Mouse (Mus musculus) megakaryocyte, embryonic 14.5 days (primary cell): ENCODE results near the gene Thap11. TPM values are rescaled to one million over a fixed set of nuclear protein-coding genes. Genes with fewer than 3 reads are reported as not detected.

ENCODE experiments used
- H3K27me3 ChIP-seq: replicated peaks from 2 replicates; pipeline ENCODE3; 2012; ENCODE audit warnings: inconsistent platforms
- H3K36me3 ChIP-seq: replicated peaks from 2 replicates; pipeline ENCODE3; 2012; ENCODE audit warnings: low read length, inconsistent platforms, mixed read lengths
- H3K4me1 ChIP-seq: 2 replicates; pipeline ENCODE4 v1.6.1; 2012; ENCODE audit warnings: inconsistent platforms
- H3K4me3 ChIP-seq: replicated peaks from 2 replicates; pipeline ENCODE3; 2012; ENCODE audit warnings: moderate library complexity, mild to moderate bottlenecking, inconsistent platforms
- H3K9me3 ChIP-seq: 2 replicates; pipeline ENCODE4 v1.6.1; 2012; ENCODE audit warnings: inconsistent platforms
- FLI1 ChIP-seq: IDR thresholded peaks from 2 replicates; pipeline ENCODE4 v1.6.1; 2012; ENCODE audit warnings: low read length, inconsistent platforms, mixed read lengths
- GATA1 ChIP-seq: IDR thresholded peaks from 3 replicates; pipeline ENCODE4 v1.6.1; 2012; ENCODE audit warnings: mixed read lengths, low read length, inconsistent platforms, borderline replicate concordance
- polyA plus RNA-seq: library from polyadenylated mRNA; stranded (reverse); fragments of >175 nt; gene quantifications from 2 replicates; pipeline ENCODE4 v1.2.3, GENCODE M21; 2012; ENCODE audit warnings: low replicate concordance; ENCODE audit not compliant: insufficient read depth

The Thap11 gene
- polyA plus RNA-seq, 1 experiment, result 12.4 TPM

- H3K4me3 ChIP-seq, result no peak overlapping the region
- H3K9me3 ChIP-seq, result no peaks in the 10 kb centered on the region
- H3K4me1 ChIP-seq, result peaks cover 35% of the 10 kb centered on the region
- TF ChIP-seq FLI1 (no peak), GATA1 (no peak)
- H3K27me3 ChIP-seq, result no peaks in the 10 kb centered on the region
- peaks cover 26% of the 10 kb centered on the region for H3K36me3 ChIP-seq
Observed at GRCm38 (mm10) chr8:105897801-105898480, 43.0 kb downstream of the Thap11 start.

GRCm38 (mm10) chr8:105900180-105900940, 45.4 kb downstream of the Thap11 start, which contains the start of gene Pskh1:
Pskh1 (plus strand) TSS chr8:105900441.
- no peaks in the 10 kb centered on the region for H3K27me3 ChIP-seq
- peak within 1 kb of the TSS; percentile 98 for H3K4me3 ChIP-seq
- TF ChIP-seq FLI1 (no peak), GATA1 (no peak)
- H3K9me3 ChIP-seq, result no peaks in the 10 kb centered on the region
- H3K4me1 ChIP-seq, result peaks cover 36% of the 10 kb centered on the region
- H3K36me3 ChIP-seq, result peaks cover 9% of the 10 kb centered on the region

GRCm38 (mm10) chr8:105900941-105901616, 46.1 kb downstream of the Thap11 start:
- Histone ChIP-seq H3K9me3 (no peaks in the 10 kb centered on the region), H3K36me3 (peaks cover 11% of the 10 kb centered on the region), H3K4me1 (peaks cover 32% of the 10 kb centered on the region), H3K27me3 (no peaks in the 10 kb centered on the region), H3K4me3 (peak overlapping the region; percentile 98)
- TF ChIP-seq GATA1 (no peak), FLI1 (no peak)

Other genes with a start within 250 kb of the Thap11 start
- 19.3 and 27.7 TPM in 2 replicates for gene Ripor1, start 249.9 kb upstream of the Thap11 start, polyA plus RNA-seq
- gene Ctcf, start 218.6 kb upstream of the Thap11 start, polyA plus RNA-seq, result 18.1 and 68.4 TPM in 2 replicates
- not detected in 2 replicates for gene Agrp, start 217.7 kb upstream of the Thap11 start, polyA plus RNA-seq
- 22.9 and 31.4 TPM in 2 replicates for gene Carmil2, start 168.9 kb upstream of the Thap11 start, polyA plus RNA-seq
- gene Acd, start 154.0 kb upstream of the Thap11 start, polyA plus RNA-seq, result 26.9 and 57.9 TPM in 2 replicates
- 7.8 and 19.1 TPM in 2 replicates for gene Pard6a, start 154.0 kb upstream of the Thap11 start, polyA plus RNA-seq
- gene 4933405L10Rik, start 147.5 kb upstream of the Thap11 start, polyA plus RNA-seq, result not detected in 2 replicates
- gene Enkd1, start 146.9 kb upstream of the Thap11 start, polyA plus RNA-seq, result 22.7 and 26.1 TPM in 2 replicates
- 3.0 and 9.7 TPM in 2 replicates for gene Gfod2, start 96.5 kb upstream of the Thap11 start, polyA plus RNA-seq
- gene Ranbp10, start 27.8 kb upstream of the Thap11 start, polyA plus RNA-seq, result 10.3 and 11.1 TPM in 2 replicates
- gene Tsnaxip1, start 27.4 kb upstream of the Thap11 start, polyA plus RNA-seq, result not detected in 2 replicates
- 22.5 and 23.5 TPM in 2 replicates for gene Cenpt, start 1.9 kb upstream of the Thap11 start, polyA plus RNA-seq
- gene Nutf2, start 5.4 kb downstream of the Thap11 start, polyA plus RNA-seq, result 5.8 and 51.6 TPM in 2 replicates
- 8.0 and 13.1 TPM in 2 replicates for gene Edc4, start 25.7 kb downstream of the Thap11 start, polyA plus RNA-seq
- gene Nrn1l, start 38.4 kb downstream of the Thap11 start, polyA plus RNA-seq, result 0.22 TPM in 1 of 2 replicates, not detected in the other
- 5.6 and 11.1 TPM in 2 replicates for gene Pskh1, start 45.3 kb downstream of the Thap11 start, polyA plus RNA-seq
- gene Ctrl, start 78.7 kb downstream of the Thap11 start, polyA plus RNA-seq, result 0.39 TPM in 1 of 2 replicates, not detected in the other
- 63.8 and 341 TPM in 2 replicates for gene Psmb10, start 83.3 kb downstream of the Thap11 start, polyA plus RNA-seq
- 0.66 TPM in 1 of 2 replicates, not detected in the other for gene Lcat, start 88.2 kb downstream of the Thap11 start, polyA plus RNA-seq
- gene Slc12a4, start 111.0 kb downstream of the Thap11 start, polyA plus RNA-seq, result 4.5 and 6.7 TPM in 2 replicates
- 0.46 TPM in 1 of 2 replicates, not detected in the other for gene Dpep3, start 124.3 kb downstream of the Thap11 start, polyA plus RNA-seq
- gene Dus2, start 136.2 kb downstream of the Thap11 start, polyA plus RNA-seq, result 3.6 TPM in 1 of 2 replicates, not detected in the other
- not detected in 2 replicates for gene Dpep2nb, start 150.8 kb downstream of the Thap11 start, polyA plus RNA-seq
- 3.7 and 10.4 TPM in 2 replicates for gene Ddx28, start 156.8 kb downstream of the Thap11 start, polyA plus RNA-seq
- gene Nfatc3, start 203.7 kb downstream of the Thap11 start, polyA plus RNA-seq, result 1.7 and 3.2 TPM in 2 replicates